Mouse (Mus musculus) left cerebral cortex, postnatal 36 days (tissue): ENCODE results near the gene Srrd. TPM values are rescaled to one million over a fixed set of nuclear protein-coding genes. Genes with fewer than 3 reads are reported as not detected.

Source experiments
- DNase-seq, 2 experiments: peaks; one replicate each; pipeline ENCODE4 v3.0.0; 2021 to 2022; ENCODE audit warnings: low spot score in 2 of 2, mixed read lengths in 1 of 2
- intact Hi-C: fragments of 180-260 bp; cut with DNase I; formaldehyde crosslinking; loops from one replicate; pipeline ENCODE4 v1.15.1; 2025
- total RNA-seq, 2 experiments: library from RNA; stranded (reverse); gene quantifications; 2 replicates each; pipeline ENCODE4 v1.2.3; 2021

Srrd gene
- total RNA-seq: 10 to 100 TPM; 26.5 to 29.7 TPM

DNA sequence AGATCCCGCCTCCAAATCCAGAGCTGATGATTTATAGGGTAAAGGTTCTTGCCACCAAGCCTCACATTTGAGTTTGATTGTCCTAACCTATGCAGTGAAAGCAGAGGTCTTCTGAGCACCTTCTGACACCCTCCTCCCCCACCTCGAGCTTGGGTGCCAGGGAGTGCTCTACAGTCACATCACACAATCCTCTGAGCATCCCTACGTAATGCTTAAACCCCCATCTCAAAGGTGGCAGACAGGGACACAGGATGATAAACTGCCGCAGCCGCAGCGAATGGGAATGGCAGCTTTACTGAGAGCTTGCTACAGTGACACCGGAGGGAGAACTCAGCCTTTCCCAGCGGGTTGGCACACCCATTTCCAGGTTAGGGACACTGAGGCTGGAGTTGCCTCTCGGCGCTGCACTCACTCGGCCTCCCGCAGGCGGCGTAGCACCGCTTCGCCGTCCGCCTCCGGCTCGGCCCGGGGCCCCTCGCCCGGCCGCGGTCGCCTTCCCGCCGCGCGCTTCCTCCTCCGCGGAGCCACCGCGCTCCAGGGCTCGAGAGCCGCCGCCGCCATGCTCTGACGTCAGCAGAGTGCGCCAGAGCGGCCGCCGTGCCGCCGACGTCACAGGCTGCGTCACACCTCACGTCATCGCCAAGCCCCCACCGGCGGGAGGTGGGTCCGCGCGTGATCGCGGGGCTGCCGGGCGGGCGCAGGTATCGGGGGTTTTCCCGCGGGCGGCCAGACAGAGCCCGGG is at the start of gene Srrd, which contains the start of gene Hps4:
Srrd (minus strand) TSS at position 578 of the 742 bp plus-strand sequence.
Hps4 (plus strand) TSS at position 621 of the 742 bp plus-strand sequence.
- peak; percentile 90 to 93 for DNase-seq
- intact Hi-C loops: loop anchor here (5.0 kb wide), 2 partner anchors 45 to 85 kb away; no protein-coding TSS in a partner anchor

DNA sequence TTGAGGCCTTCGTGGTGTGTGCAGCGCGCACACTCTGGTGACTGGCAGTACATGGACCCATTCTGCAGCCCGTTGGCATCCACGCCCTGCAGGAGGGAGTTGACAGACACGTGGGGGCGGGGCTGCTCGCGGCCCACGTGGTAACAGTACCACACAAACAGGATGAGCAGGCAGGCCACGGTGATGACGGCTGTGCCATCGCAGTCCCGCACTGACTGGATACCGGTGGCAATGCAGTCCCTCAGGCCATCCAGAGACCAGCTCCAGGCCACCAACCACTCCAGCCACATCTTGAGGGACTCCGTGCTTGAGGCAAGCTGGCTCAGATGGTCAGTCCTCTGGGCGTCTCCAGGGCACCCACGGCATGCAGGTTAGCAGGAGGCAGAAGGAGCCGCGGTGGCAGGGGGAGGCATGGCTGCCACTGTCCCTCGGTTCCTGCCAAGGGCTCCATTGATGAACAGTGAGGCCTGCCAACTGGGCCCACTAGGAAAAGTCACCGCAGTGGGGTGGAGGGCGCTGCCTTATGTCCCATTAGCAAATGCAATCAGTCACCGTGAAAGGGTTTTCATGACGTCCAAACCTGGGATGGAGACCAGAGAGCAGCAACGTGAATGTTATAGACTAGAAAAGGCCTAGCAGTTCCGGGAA is 49.0 kb upstream of the Srrd start:
- intact Hi-C loops: loop anchor here (5.0 kb wide), 1 partner anchor 36 kb away; no protein-coding TSS in a partner anchor
- DNase-seq: no peak

DNA sequence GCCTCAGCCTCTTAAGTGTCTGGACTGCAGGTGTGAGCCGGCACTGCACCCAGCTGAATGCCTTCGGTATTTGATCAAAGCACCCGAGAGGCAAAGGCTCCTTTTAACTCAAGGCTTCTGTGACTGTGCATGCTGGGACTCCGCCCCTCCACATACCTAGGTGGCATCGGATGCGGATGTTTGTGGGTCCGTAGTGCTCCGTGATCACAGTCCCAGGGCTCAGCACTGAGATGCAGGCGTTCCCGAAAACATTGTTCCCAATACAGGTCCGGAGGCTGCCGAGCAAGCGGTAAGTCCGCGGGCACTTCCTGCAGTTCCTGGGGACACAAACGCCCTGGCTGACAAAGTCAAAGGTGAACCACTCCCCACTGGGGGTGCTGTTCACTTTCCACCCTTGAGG is 48.2 kb upstream of the Srrd start:
- DNase-seq: no peak
- intact Hi-C loops: loop anchor here (5.0 kb wide), 1 partner anchor 36 kb away; no protein-coding TSS in a partner anchor

DNA sequence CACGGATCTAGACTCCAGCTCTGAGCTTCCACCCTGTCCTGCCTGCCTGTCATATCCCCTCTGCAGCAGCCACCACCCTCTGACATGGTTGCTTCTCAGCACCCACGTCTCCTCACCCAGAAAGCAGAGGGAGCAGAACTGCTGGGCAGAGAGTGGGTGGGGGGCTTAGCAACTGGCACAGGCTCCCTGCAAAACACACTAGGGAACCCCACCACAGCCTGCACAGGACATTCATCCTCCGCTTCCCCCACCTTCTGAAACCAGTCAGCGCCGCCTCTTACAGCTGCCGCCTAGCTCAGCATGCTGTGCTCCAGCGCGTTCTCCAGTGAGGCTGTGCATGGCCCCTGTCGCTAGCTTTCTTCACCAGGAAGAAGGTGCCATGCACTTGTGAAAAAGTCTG is 46.5 kb upstream of the Srrd start:
- no peak for DNase-seq
- intact Hi-C loops: loop anchor here (5.0 kb wide), 1 partner anchor 47 kb away; the partner anchor contains the start of genes Hps4 and Srrd

DNA sequence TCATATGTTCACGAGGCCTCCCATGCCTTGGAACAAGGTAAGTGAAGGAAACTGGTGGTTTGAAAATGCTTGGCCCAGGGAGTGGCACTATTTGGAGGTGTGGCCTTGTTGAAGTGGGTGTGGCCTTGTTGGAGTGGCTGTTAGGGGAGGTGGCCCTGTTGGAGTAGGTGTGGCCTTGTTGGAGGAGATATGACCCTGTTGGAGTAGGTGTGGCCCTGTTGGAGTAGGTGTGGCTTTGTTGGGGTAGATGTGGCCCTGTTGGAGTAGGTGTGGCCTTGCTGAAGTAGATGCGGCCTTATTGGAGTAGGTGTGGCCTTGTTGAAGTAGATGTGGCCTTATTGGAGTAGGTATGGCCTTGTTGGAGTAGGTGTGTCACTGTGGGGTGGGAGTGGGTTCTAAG is 43.1 kb upstream of the Srrd start:
- no peak for DNase-seq
- intact Hi-C loops: loop anchor here (5.0 kb wide), 1 partner anchor 44 kb away; the partner anchor contains the start of genes Hps4 and Srrd

DNA sequence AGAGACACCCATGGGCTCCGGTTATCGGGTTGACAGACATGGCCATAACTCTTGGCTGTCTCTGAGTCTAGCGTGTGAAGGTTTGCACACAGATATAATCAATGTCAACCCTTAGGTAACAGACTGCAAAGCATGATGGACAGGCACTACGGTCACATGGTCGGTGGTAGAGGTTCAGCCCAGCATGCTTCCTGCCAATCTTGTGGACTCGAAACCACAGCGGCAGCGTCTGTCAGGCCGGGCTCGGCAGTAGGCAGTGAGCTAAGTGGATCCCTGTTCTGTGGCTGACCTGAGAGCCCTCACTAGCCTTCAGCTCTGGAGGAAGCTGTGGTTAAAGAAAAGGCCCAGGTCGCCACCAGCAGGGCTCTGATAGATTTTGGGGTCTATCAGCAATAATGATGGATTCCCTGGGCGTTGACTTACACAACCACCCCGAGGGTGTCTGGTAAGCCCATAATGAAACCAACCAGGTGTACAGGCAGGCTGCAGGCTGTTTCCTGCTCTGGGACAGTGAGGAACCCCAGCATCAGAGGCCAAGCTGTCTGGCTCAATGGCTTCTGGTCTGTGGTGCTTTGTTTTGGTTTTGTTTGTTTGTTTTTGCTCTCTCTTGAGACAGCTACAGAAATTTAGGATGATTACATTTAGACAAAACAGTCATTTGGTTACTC is 42.1 kb upstream of the Srrd start:
- no peak for DNase-seq
- intact Hi-C loops: loop anchor here (5.0 kb wide), 1 partner anchor 43 kb away; the partner anchor contains the start of genes Hps4 and Srrd

DNA sequence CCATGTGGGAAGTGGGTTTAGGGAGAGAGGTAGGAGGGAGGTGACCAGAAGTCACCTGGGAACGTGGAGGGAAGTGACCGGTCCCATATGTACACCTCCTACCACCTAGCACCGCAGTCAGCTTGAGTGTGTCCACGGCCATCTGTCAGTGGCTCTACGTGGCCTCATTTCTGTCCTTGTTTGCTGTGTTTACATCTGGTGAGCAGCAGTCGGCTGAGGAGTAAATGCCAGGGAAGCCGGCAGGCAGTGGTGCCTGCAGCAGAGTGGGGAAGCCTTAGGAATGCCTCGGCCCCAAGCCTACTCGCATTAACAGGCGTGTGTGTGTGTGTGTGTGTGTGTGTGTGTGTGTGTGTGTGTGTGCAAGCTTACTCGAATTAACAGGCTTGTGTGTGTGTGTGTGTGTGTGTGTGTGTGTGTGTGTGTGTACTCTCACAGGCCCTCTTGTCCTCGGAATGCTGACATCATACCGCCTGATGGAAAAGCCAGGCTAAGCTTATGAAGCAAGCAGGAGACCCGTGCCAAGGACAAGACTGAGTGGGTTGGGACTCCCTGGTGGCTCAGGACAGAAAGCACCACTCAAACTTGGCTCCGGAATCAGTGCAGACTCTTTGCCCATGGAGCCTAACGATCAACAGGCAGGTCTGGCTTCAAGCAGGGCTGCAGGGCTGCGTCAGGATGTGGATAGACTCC is 39.9 kb upstream of the Srrd start:
- intact Hi-C loops: no loop called here

DNA sequence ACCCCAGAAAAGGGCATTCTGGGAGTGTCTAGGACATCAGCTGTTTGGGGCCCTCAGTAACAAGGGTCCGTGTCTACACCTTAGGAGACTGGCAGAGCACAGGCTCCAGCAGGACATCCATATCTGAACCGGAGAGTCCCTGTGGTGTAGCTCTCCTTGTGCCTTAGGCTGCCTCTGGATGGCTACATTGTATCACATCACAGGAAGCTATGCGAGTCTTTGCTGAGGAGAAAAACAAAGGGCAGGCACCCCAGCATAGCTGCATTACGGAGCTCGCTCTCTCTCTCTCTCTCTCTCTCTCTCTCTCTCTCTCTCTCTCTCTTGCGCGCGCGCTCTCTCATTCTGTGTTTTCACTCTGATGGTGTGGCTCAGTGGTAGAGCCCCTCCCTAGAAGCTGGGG is 39.2 kb upstream of the Srrd start:
- intact Hi-C loops: no loop called here
- DNase-seq: peak in 1 of 2 experiments; percentile 4

More for the DNA sequence above, 39.9 kb upstream of the Srrd start:
- peak; percentile 63 to 65 for DNase-seq

DNA sequence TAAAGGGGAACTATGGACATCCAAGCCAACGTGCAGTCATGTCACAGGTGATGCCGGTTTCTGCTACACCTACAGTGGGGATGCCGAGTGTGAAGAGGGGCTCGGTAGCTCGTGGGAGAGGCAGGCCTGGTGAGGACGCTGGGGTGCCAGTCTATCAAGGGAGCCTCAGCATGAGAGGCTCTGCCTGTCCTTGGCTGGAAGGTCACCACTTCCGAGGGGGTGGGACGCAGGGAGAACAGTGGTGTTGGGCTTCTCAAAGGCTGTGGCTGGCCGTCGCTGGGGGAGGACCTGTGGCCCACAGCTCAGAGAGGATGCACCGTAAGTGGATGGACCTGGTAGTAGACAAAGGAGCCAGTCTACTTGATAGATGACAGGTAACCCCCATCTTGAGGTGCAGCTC is 38.3 kb upstream of the Srrd start:
- intact Hi-C loops: no loop called here
- DNase-seq: peak in 1 of 2 experiments; percentile 4

DNA sequence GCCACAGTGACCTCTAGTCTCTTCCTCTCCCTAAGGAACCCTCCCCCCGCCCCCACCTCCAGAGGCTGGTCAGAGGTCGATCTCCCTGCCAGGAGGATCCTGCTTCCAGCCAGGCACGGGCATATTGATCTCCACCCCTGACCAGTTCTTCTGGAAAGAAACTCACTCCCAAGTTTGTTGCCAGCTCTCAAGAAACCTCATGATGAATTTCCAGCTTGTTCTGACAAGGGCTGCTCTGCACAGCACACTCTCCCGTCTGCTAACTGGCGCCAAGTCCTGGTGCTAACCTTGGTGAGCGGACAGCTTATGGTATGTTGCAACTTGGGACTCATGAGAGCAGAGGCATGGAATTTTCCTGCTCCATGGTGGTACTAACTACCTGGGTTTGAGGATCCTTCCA is 35.9 kb upstream of the Srrd start:
- intact Hi-C loops: no loop called here
- no peak for DNase-seq

DNA sequence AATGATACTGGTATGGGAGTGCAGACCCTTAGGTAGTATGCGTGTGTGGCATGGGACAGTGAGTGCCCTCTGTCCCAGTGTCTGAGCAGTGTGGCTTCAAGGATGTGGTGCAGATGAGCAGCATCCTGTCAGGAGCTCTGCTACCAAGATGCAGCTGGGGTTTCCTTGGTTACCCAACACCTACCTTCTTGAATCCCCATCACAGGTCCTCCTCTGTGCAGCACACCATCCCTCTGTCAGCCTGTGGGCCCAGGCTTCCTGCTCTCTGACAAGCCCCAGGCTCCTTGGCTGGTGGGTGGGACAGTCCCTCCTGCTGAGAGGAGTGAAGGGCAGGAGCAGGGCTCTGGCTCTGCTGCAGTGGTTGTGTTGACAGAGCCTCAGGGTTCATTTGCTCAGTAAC is 34.5 kb upstream of the Srrd start:
- no peak for DNase-seq
- intact Hi-C loops: no loop called here

DNA sequence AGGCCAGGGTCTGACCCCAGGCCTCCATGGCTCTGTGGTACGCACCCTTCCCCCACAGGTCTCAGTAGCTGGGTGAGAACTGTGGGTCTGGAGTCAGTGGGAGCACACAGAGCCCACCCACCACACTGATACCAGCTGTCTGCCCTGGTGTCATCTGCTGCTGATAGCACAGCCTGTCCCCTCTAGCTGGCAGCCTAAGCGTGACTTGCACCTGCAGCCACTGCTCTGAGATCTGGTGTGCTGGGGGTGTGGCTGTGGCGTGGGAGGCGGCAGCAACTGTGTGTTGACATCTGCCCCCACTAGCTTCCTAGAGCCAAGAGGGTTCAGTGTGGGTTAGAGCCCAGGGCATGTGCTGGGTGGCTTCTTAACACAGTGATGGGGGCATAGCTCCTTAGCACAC is 33.3 kb upstream of the Srrd start:
- DNase-seq: no peak
- intact Hi-C loops: no loop called here

DNA sequence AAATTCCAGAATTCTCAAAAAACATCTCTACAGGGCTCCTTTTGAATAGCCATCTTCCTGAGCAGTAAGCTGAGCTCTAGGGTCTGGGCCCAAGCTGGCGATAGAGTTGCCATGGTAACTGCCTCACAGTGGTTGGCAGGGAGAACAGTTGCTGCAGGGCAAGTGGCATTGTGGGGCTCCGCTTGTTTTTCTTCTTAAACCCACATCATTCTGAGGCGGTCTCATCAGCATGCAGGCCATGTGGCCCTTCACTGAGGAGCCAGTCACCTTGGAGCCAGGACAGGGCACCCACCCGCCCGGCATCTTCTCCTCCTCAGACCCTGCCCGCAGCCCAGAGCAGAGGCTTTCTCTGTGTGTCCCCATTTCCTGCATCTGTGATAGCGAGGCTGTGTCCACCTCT is 29.1 kb upstream of the Srrd start:
- intact Hi-C loops: no loop called here
- DNase-seq: peak; percentile 64 to 71

DNA sequence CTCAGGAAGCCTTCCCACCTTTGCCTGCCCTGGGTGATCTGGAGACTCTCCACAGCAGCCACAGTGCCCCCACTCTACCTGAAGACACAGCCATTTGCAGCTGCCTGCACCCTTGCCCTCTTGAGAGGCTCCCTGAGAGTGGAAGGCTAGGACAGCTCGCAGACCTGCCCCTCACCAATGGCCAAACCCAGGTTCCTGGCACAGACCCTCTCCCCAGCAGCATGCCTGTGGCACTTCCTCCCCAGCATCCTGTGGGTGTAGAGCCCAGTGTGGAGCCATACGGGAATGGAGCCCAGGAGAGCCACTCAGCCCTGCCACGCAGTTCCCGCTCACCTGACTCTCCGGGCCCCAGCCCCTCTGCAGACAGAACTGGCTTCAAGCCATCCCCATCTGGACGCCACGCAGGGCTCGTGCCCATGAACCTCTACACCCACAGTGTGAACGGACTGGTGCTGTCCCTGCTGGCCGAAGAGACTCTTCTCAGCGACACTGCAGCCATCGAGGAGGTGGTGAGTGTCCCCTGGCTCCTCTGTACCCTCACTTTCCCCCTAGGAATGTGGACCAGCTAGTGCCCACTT is 27.5 kb upstream of the Srrd start:
- DNase-seq: no peak
- intact Hi-C loops: no loop called here

DNA sequence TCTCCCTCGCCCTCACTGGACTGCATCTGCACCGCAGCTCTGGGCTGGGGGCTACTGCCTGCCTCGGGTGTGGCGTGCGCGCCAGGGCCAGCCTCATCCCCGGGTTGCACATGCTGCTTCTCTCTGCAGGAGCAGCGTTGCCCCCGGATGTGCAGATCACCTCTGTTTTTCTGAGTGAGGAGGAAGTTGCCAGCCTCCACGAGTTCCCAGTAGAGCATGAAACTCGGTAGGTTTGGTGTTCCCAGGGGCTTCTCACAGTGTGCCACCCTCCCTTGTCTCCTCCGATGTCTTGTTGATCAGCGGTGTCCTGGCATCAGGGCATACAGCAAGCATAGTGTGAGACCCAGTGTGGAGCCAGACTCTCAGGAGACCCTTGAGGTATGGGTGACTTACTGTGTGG is 26.5 kb upstream of the Srrd start:
- DNase-seq: no peak
- intact Hi-C loops: no loop called here

DNA sequence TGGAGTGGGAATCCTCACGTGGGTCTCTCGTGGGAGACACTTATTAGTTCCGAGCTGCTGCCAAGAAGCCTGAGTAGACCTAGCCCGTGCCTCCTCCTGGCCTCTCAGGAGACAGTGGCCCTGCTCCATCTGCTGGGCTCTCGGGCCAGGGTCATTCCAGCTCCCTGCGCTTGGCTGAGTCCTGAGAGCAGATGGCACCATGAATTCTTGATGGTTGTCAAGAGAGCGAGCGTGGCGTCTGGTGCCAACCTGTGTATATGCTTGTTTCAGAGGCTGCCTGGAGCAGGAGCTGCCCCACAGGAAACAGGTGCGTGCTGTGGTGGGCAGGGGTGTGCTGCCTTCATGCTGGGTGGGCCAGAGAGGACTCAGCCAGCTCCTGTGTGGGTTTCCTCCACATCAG is 25.8 kb upstream of the Srrd start:
- intact Hi-C loops: no loop called here
- no peak for DNase-seq

DNA sequence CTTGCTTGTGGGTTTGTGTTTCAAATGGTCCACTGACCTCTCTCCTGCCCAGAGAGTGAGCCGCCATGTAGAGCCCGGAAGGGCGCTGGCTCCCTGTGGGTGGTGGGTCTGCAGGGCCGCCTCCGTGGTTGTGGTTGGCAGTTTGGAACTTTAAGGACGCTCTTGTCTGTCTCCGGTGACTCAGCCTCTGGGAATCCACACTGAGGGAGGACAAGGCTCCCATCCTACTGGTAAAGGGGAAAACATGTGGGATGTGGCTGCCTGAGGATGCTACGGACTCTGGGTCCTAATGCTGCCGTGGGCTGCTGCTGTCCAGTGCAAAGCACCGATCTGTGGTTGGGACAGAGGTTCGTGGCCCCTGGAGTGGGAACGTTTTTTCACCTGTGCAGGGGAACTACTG is 25.1 kb upstream of the Srrd start:
- intact Hi-C loops: no loop called here
- no peak for DNase-seq

DNA sequence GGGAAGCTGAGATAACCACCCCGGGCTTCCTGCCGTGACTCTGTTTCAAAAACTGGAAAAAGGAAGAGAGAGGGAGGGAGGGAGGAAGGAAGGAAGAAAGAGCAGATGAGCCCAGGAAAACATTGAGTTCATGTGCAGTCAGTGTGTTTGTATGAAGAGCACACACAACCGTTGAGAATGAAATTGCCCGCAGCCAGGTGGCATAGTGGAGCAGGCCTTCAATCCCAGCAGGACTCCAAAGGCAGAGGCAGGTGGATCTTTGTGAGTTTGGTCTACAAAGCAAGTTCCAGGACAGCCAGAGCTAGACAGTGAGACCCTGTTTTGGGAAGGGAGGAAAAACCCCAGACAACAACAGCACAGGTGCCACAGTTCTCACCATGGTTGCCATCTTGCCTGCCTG is 24.5 kb upstream of the Srrd start:
- intact Hi-C loops: no loop called here
- DNase-seq: no peak

DNA sequence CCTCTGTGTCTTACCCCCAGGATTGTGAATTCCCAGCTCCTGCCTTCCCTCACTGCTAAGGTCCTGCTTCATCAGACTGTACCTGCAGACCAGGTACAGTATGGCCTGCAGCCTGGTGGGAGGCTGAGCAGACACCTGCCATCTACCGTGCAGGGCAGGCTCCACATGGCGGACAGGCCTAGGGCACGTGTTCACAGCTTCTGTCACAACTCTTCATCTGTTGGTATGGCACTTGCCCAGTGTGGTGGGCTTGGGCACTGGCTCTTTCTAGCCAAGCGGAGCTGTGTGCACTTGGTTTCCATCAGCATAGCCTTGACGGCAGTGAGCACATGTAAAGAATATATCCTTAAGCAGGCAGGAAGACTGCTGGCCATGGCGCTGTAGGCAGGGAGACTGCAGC is 24.0 kb upstream of the Srrd start:
- DNase-seq: no peak
- intact Hi-C loops: no loop called here
